10 mouse cellular contexts compared by ENCODE assay signal in genomic region chr3:109062989-109063388, GRCm38 (mm10). TPM values are rescaled to one million over a fixed set of nuclear protein-coding genes. Genes with fewer than 3 reads are reported as not detected.
DNase-seq lines count a peak whose midpoint lies in the region; ATAC-seq lines count a peak whose summit lies in the region.
"Had no signal": no experiment of that assay in that cellular context is flagged by ENCODE, and none has a peak within 500 bp of the region (broad histone marks: within the 10 kb centered on the region; RNA-seq: fewer than 3 reads in every experiment).

No protein-coding gene starts in this region.

- H3K9me3 ChIP-seq in heart, embryonic 10.5 days, result no peaks in the 10 kb centered on the region
- H3K9me3 ChIP-seq in midbrain, embryonic 11.5 days (ENCODE audit: control insufficient read depth, low read length), result no peaks in the 10 kb centered on the region
- H3K9me3 ChIP-seq: embryonic facial prominence, embryonic 13.5 days had no signal

- no peak overlapping the region for H3K9ac ChIP-seq in midbrain, embryonic 11.5 days (ENCODE audit: low read length)
- H3K9ac ChIP-seq: embryonic facial prominence, embryonic 13.5 days had no signal

- no peak overlapping the region for H3K4me3 ChIP-seq in heart, embryonic 10.5 days
- no peak overlapping the region for H3K4me3 ChIP-seq in midbrain, embryonic 11.5 days (ENCODE audit: low read depth, low read length)
- H3K4me3 ChIP-seq: embryonic facial prominence, embryonic 13.5 days had no signal

- no peak overlapping the region for H3K4me2 ChIP-seq in midbrain, embryonic 11.5 days
- H3K4me2 ChIP-seq: embryonic facial prominence, embryonic 13.5 days had no signal

- intact Hi-C loops in heart, postnatal 10 days (cut with DNase I), result loop anchor here (1.0 to 5.0 kb wide), 4 partner anchors 38 to 206 kb away; partner anchors contain the start of gene Prpf38b
- intact Hi-C loops in heart, postnatal 36 days (cut with DNase I), result loop anchor here (1.0 to 5.0 kb wide), 4 partner anchors 38 to 221 kb away; partner anchors contain the start of genes Prpf38b and Stxbp3

- peaks cover 5% of the 10 kb centered on the region for H3K4me1 ChIP-seq in heart, embryonic 10.5 days
- H3K4me1 ChIP-seq in midbrain, embryonic 11.5 days (ENCODE audit: control insufficient read depth, insufficient read depth, low read length), result no peaks in the 10 kb centered on the region
- H3K4me1 ChIP-seq: embryonic facial prominence, embryonic 13.5 days had no signal

- DNase-seq in heart, postnatal 10 days, result peak; percentile 57 to 69
- DNase-seq in heart, embryonic 10.5 days (ENCODE audit: low spot score), result no peak
- peak; percentile 73 for DNase-seq in thymus, postnatal 0 days (ENCODE audit: low spot score)
- no peak for DNase-seq in thymus, postnatal 36 days
- DNase-seq in cerebellum, adult 11-12 months, result peak; percentile 7
- DNase-seq in heart, postnatal 36 days, result peak; percentile 22 to 30
- DNase-seq in midbrain, embryonic 11.5 days (ENCODE audit: low spot score, missing footprints), result peak; percentile 89
- no peak for DNase-seq in yolk sac, embryonic 10.5 days (ENCODE audit: low spot score)

- ATAC-seq in midbrain, embryonic 11.5 days (ENCODE audit: low FRiP score), result peak; percentile 54; the same call in 1 of the 2 replicates

- no peaks in the 10 kb centered on the region for H3K36me3 ChIP-seq in heart, embryonic 10.5 days
- H3K36me3 ChIP-seq in midbrain, embryonic 11.5 days (ENCODE audit: control insufficient read depth, insufficient read depth, low read length), result no peaks in the 10 kb centered on the region
- H3K36me3 ChIP-seq: embryonic facial prominence, embryonic 13.5 days had no signal

- under 1% methylated on average over 6 of the region's 6 CpGs for WGBS in heart, embryonic 10.5 days
- WGBS in midbrain, embryonic 11.5 days, result 2% methylated on average over 6 of the region's 6 CpGs

- 0 out of 2 replicates have a peak, but pooled peaks cover 7% of the 10 kb centered on the region for H3K27me3 ChIP-seq in heart, embryonic 10.5 days (ENCODE audit: insufficient read depth, poor library complexity, severe bottlenecking)
- H3K27me3 ChIP-seq in midbrain, embryonic 11.5 days (ENCODE audit: control insufficient read depth, insufficient read depth, low read length), result no peaks in the 10 kb centered on the region

- H3K27ac ChIP-seq in heart, embryonic 10.5 days, result no peak overlapping the region
- H3K27ac ChIP-seq in midbrain, embryonic 11.5 days (ENCODE audit: low read depth, low read length), result no peak overlapping the region
- H3K27ac ChIP-seq: embryonic facial prominence, embryonic 13.5 days had no signal

RNA-seq across cellular contexts. Expression of gene Slc25a54, which starts 17.3 kb away (rescaled TPM):
- not detected for total RNA-seq in heart, postnatal 10 days (2021)
- not detected in 2 replicates for polyA plus RNA-seq in heart, embryonic 10.5 days (2016; fragmentation: Nextera tagmentation; extraction: Ambion mirVana)
- not detected in 2 replicates for polyA plus RNA-seq in thymus, postnatal 0 days (2015; fragmentation: Nextera tagmentation; extraction: Ambion mirVana)
- total RNA-seq in heart, postnatal 36 days (2021), result not detected
- not detected in 2 replicates for polyA plus RNA-seq in midbrain, embryonic 11.5 days (2014; fragmentation: Nextera tagmentation; extraction: Ambion mirVana)
- polyA plus RNA-seq: embryonic facial prominence, embryonic 13.5 days; limb, embryonic 11.5 days had no signal

RNA-seq across cellular contexts. Expression of gene Fam102b, which starts 35.6 kb away (rescaled TPM):
- total RNA-seq in heart, postnatal 10 days (2021), result 10 to 100 TPM; 21.9 to 23.1 TPM
- 4.6 and 5.6 TPM in 2 replicates for polyA plus RNA-seq in heart, embryonic 10.5 days (2016; fragmentation: Nextera tagmentation; extraction: Ambion mirVana)
- 8.1 and 9.5 TPM in 2 replicates for polyA plus RNA-seq in thymus, postnatal 0 days (2015; fragmentation: Nextera tagmentation; extraction: Ambion mirVana)
- 10 to 100 TPM; 11.2 to 15.7 TPM for total RNA-seq in heart, postnatal 36 days (2021)
- polyA plus RNA-seq in midbrain, embryonic 11.5 days (2014; fragmentation: Nextera tagmentation; extraction: Ambion mirVana), result 11.7 and 12.5 TPM in 2 replicates

RNA-seq across cellular contexts. Expression of gene Slc25a24, which starts 60.0 kb away (rescaled TPM):
- total RNA-seq in heart, postnatal 10 days (2021), result 10 to 100 TPM; 14.3 to 16.0 TPM
- polyA plus RNA-seq in heart, embryonic 10.5 days (2016; fragmentation: Nextera tagmentation; extraction: Ambion mirVana), result 40.4 and 42.5 TPM in 2 replicates
- polyA plus RNA-seq in thymus, postnatal 0 days (2015; fragmentation: Nextera tagmentation; extraction: Ambion mirVana), result 6.9 and 7.6 TPM in 2 replicates
- total RNA-seq in heart, postnatal 36 days (2021), result 1 to 10 TPM; 5.3 to 6.4 TPM
- 32.1 and 38.7 TPM in 2 replicates for polyA plus RNA-seq in midbrain, embryonic 11.5 days (2014; fragmentation: Nextera tagmentation; extraction: Ambion mirVana)

Comparison
In these comparisons a context has a peak if more than half of its experiments do, and no peak if none do; other contexts are left out.
1. DNase-seq: peak in heart, postnatal 10 days (2 of 2), thymus, postnatal 0 days (single experiment), cerebellum, adult 11-12 months (single experiment), heart, postnatal 36 days (2 of 2) and midbrain, embryonic 11.5 days (single experiment); none in heart, embryonic 10.5 days (single experiment), thymus, postnatal 36 days (0 of 2) and yolk sac, embryonic 10.5 days (single experiment).